ENCODE assay signal across 22 mouse cellular contexts in genomic region chr9:51407978-51408377, GRCm38 (mm10).
DNase-seq lines count a peak whose midpoint lies in the region; ATAC-seq lines count a peak whose summit lies in the region.
"Had no signal": no experiment of that assay in that cellular context is flagged by ENCODE, and none has a peak within 500 bp of the region (broad histone marks: within the 10 kb centered on the region; RNA-seq: fewer than 3 reads in every experiment).

No protein-coding gene starts in this region.

- no peaks in the 10 kb centered on the region for H3K27me3 ChIP-seq in lung, embryonic 16.5 days (ENCODE audit: control insufficient read depth, insufficient read depth, low read depth, low read length)
- H3K27me3 ChIP-seq: embryonic facial prominence, embryonic 15.5 days; limb, embryonic 15.5 days; midbrain, embryonic 12.5 days; Patski had no signal

- no peak overlapping the region; the same call in 1 of the 2 replicates for H3K27ac ChIP-seq in lung, embryonic 16.5 days (ENCODE audit: low read length)
- H3K27ac ChIP-seq: embryonic facial prominence, embryonic 15.5 days; hindbrain, embryonic 10.5 days; hindbrain, postnatal 0 days; limb, embryonic 15.5 days; midbrain, embryonic 12.5 days had no signal

- DNase-seq in heart, adult 11 months: peak; percentile 71
- no peak for DNase-seq in heart, postnatal 25 days (ENCODE audit: low spot score)
- no peak for DNase-seq in lung, postnatal 4 days
- DNase-seq in fat pad, adult 2 months (ENCODE audit: extremely low read depth, low read depth, low spot score): peak; percentile 61
- DNase-seq in lung, postnatal 36 days: peak; percentile 44
- DNase-seq in adrenal gland, adult 8-10 months: no peak
- DNase-seq in testis, postnatal 10 days (ENCODE audit: low spot score): no peak
- DNase-seq: adrenal gland, postnatal 14 days; cerebellum, adult 9-10 months; left cerebral cortex, postnatal 4 days; right cerebral cortex, postnatal 25 days; thymus, postnatal 25 days had no signal

- no peaks in the 10 kb centered on the region for H3K36me3 ChIP-seq in lung, embryonic 16.5 days (ENCODE audit: control insufficient read depth, insufficient read depth, low read length)
- H3K36me3 ChIP-seq: embryonic facial prominence, embryonic 15.5 days; hindbrain, embryonic 10.5 days; limb, embryonic 15.5 days; midbrain, embryonic 12.5 days had no signal

- H3K9ac ChIP-seq in lung, embryonic 16.5 days (ENCODE audit: low read length): no peak overlapping the region
- H3K9ac ChIP-seq: embryonic facial prominence, embryonic 15.5 days; limb, embryonic 15.5 days; midbrain, embryonic 12.5 days had no signal

- intact Hi-C loops in heart, postnatal 25 days (cut with DNase I): no loop called here

- no peak overlapping the region for H3K4me2 ChIP-seq in lung, embryonic 16.5 days (ENCODE audit: low read depth, low read length)
- H3K4me2 ChIP-seq: embryonic facial prominence, embryonic 15.5 days; heart, embryonic 11.5 days; limb, embryonic 15.5 days; midbrain, embryonic 12.5 days had no signal

- 21% methylated on average over 1 of the region's 1 CpGs for WGBS in lung, embryonic 16.5 days

- no peaks in the 10 kb centered on the region for H3K9me3 ChIP-seq in lung, embryonic 16.5 days (ENCODE audit: control insufficient read depth, low read length)
- H3K9me3 ChIP-seq: embryonic facial prominence, embryonic 15.5 days; hindbrain, embryonic 10.5 days; limb, embryonic 15.5 days; midbrain, embryonic 12.5 days had no signal

- ATAC-seq in lung, embryonic 16.5 days (ENCODE audit: low read depth): peak; percentile 83
- ATAC-seq: forebrain, embryonic 16.5 days; hindbrain, postnatal 0 days; intestine, embryonic 16.5 days; Patski had no signal

- no peak overlapping the region for H3K4me3 ChIP-seq in lung, embryonic 16.5 days (ENCODE audit: low read length)
- H3K4me3 ChIP-seq: embryonic facial prominence, embryonic 15.5 days; hindbrain, embryonic 10.5 days; limb, embryonic 15.5 days; midbrain, embryonic 12.5 days had no signal

- H3K4me1 ChIP-seq in lung, embryonic 16.5 days (replicated peaks; ENCODE audit: control insufficient read depth, insufficient read depth, low read length): peaks cover 3% of the 10 kb centered on the region; the same call in 1 of the 2 replicates
- H3K4me1 ChIP-seq: embryonic facial prominence, embryonic 15.5 days; hindbrain, embryonic 10.5 days; limb, embryonic 15.5 days; midbrain, embryonic 12.5 days had no signal

Comparison
In these comparisons a context has a peak if more than half of its experiments do, and no peak if none do; other contexts are left out.
1. DNase-seq: peak in heart, adult 11 months (single experiment), fat pad, adult 2 months (single experiment) and lung, postnatal 36 days (single experiment); none in heart, postnatal 25 days (single experiment), lung, postnatal 4 days (0 of 2), adrenal gland, adult 8-10 months (single experiment) and testis, postnatal 10 days (single experiment).